Mouse (Mus musculus) kidney, embryonic 15.5 days (tissue): ENCODE results near the gene Duxf3. TPM values are rescaled to one million over a fixed set of nuclear protein-coding genes. Genes with fewer than 3 reads are reported as not detected.
"Not testable (repeated sequence)": the region's sequence is repeated elsewhere in the genome, so short reads cannot be mapped to it uniquely, and the experiment has no call there.

Experiments
- ATAC-seq: fragments of 200-750 bp; cut with Nextera tagmentation; replicated peaks from 2 replicates; pipeline ENCODE4 v1.8.0; 2017; ENCODE audit warnings: moderate TSS enrichment; ENCODE audit not compliant: low FRiP score
- H3K27ac ChIP-seq: fragments of 300-500 bp; sonication (generic); 2 replicates; pipeline ENCODE4 v1.5.1; 2015; ENCODE audit warnings: mild to moderate bottlenecking, inconsistent platforms
- H3K27me3 ChIP-seq: fragments of 300-500 bp; sonication (generic); 2 replicates; pipeline ENCODE4 v1.6.1; 2015; ENCODE audit warnings: inconsistent platforms
- H3K36me3 ChIP-seq: fragments of 300-500 bp; sonication (generic); 2 replicates; pipeline ENCODE4 v1.6.1; 2015; ENCODE audit warnings: inconsistent platforms
- H3K4me1 ChIP-seq: fragments of 300-500 bp; sonication (generic); 2 replicates; pipeline ENCODE4 v1.6.1; 2015; ENCODE audit warnings: inconsistent platforms
- H3K4me2 ChIP-seq: fragments of 300-500 bp; sonication (generic); 2 replicates; pipeline ENCODE4 v1.6.1; 2015; ENCODE audit warnings: moderate library complexity, mild to moderate bottlenecking, inconsistent platforms
- H3K4me3 ChIP-seq: fragments of 300-500 bp; sonication (generic); replicated peaks from 2 replicates; pipeline ENCODE4 v1.5.1; 2015; ENCODE audit warnings: mild to moderate bottlenecking, inconsistent platforms
- H3K9ac ChIP-seq: fragments of 300-500 bp; sonication (generic); 2 replicates; pipeline ENCODE4 v1.6.1; 2015; ENCODE audit warnings: mild to moderate bottlenecking, inconsistent platforms
- H3K9me3 ChIP-seq: fragments of 300-500 bp; sonication (generic); replicated peaks from 2 replicates; pipeline ENCODE4 v1.6.1; 2016; ENCODE audit warnings: inconsistent platforms
- WGBS: fragments of 180-500 bp; shearing (Covaris S2); methylation state at CpG from one replicate; pipeline ENCODE4 v1.1.7; 2015; ENCODE audit warnings: mixed read lengths; 5-methylcytosine and 5-hydroxymethylcytosine counted together
- polyA plus RNA-seq: library from polyadenylated mRNA; unstranded; fragments of >200 nt; fragmentation: Nextera tagmentation; extraction: Ambion mirVana; gene quantifications from 2 replicates; pipeline ENCODE4 v1.2.1, GENCODE M21; 2015

The Duxf3 gene
- polyA plus RNA-seq, 1 experiment from 2014 or later = not detected

- H3K27ac ChIP-seq, H3K4me3 ChIP-seq, H3K4me1 ChIP-seq, H3K4me2 ChIP-seq, H3K36me3 ChIP-seq, H3K27me3 ChIP-seq, H3K9ac ChIP-seq: not testable (repeated sequence)
- ATAC-seq = peak; percentile 88
- 88% methylated on average over 35 of the region's 35 CpGs for WGBS
- peaks cover 13% of the 10 kb centered on the region for H3K9me3 ChIP-seq
Measured at GRCm38 (mm10) chr10:58231779-58232640, 465 bp downstream of the Duxf3 start.

GRCm38 (mm10) chr10:58231088-58231487, 1.4 kb downstream of the Duxf3 start:
- H3K4me2 ChIP-seq, H3K27me3 ChIP-seq, H3K9ac ChIP-seq, H3K4me1 ChIP-seq, H3K4me3 ChIP-seq, H3K27ac ChIP-seq, H3K36me3 ChIP-seq: not testable (repeated sequence)
- ATAC-seq = peak; percentile 30
- 85% methylated on average over 5 of the region's 7 CpGs for WGBS
- H3K9me3 ChIP-seq = peaks cover 16% of the 10 kb centered on the region

- H3K36me3 ChIP-seq, H3K27me3 ChIP-seq, H3K9ac ChIP-seq, H3K4me3 ChIP-seq, H3K4me1 ChIP-seq, H3K4me2 ChIP-seq, ATAC-seq, H3K27ac ChIP-seq: not testable (repeated sequence)
- WGBS = 60% methylated on average over 3 of the region's 3 CpGs
- H3K9me3 ChIP-seq = peaks cover 16% of the 10 kb centered on the region
Measured at GRCm38 (mm10) chr10:58230021-58230420, 2.5 kb downstream of the Duxf3 start.

GRCm38 (mm10) chr10:58227798-58228197, 4.7 kb downstream of the Duxf3 start:
- not testable (repeated sequence) for H3K9ac ChIP-seq, ATAC-seq, H3K4me1 ChIP-seq, H3K4me2 ChIP-seq, H3K36me3 ChIP-seq, H3K4me3 ChIP-seq, H3K27ac ChIP-seq, H3K27me3 ChIP-seq
- WGBS = 86% methylated on average over 3 of the region's 6 CpGs
- peaks cover 16% of the 10 kb centered on the region for H3K9me3 ChIP-seq

GRCm38 (mm10) chr10:58226357-58226756, 6.1 kb downstream of the Duxf3 start:
- H3K4me1 ChIP-seq, ATAC-seq, H3K9ac ChIP-seq, H3K27ac ChIP-seq, H3K4me2 ChIP-seq, H3K9me3 ChIP-seq, H3K4me3 ChIP-seq, H3K27me3 ChIP-seq, H3K36me3 ChIP-seq: not testable (repeated sequence)
- 75% methylated on average over 4 of the region's 4 CpGs for WGBS

GRCm38 (mm10) chr10:58224827-58225785, 7.4 kb downstream of the Duxf3 start, which contains the start of gene AW822073:
Gene AW822073, minus strand, starts transcription at chr10:58224930.
- H3K4me2 ChIP-seq, H3K36me3 ChIP-seq, ATAC-seq, H3K9ac ChIP-seq, H3K9me3 ChIP-seq, H3K4me1 ChIP-seq, H3K27ac ChIP-seq, H3K27me3 ChIP-seq, H3K4me3 ChIP-seq: not testable (repeated sequence)
- WGBS = 87% methylated on average over 18 of the region's 18 CpGs

GRCm38 (mm10) chr10:58223972-58224805, 8.3 kb downstream of the Duxf3 start:
- H3K4me3 ChIP-seq, H3K36me3 ChIP-seq, H3K4me1 ChIP-seq, H3K9ac ChIP-seq, H3K9me3 ChIP-seq, H3K27ac ChIP-seq, ATAC-seq, H3K27me3 ChIP-seq, H3K4me2 ChIP-seq: not testable (repeated sequence)
- 86% methylated on average over 31 of the region's 31 CpGs for WGBS

- ATAC-seq, H3K4me3 ChIP-seq, H3K9me3 ChIP-seq, H3K4me1 ChIP-seq, H3K36me3 ChIP-seq, H3K27me3 ChIP-seq, H3K9ac ChIP-seq, H3K4me2 ChIP-seq, H3K27ac ChIP-seq: not testable (repeated sequence)
- 80% methylated on average over 4 of the region's 6 CpGs for WGBS
Measured at GRCm38 (mm10) chr10:58223161-58223560, 9.3 kb downstream of the Duxf3 start.

- H3K4me1 ChIP-seq, H3K27me3 ChIP-seq, H3K9ac ChIP-seq, H3K4me3 ChIP-seq, H3K9me3 ChIP-seq, H3K27ac ChIP-seq, H3K4me2 ChIP-seq, ATAC-seq, H3K36me3 ChIP-seq: not testable (repeated sequence)
- 95% methylated on average over 2 of the region's 2 CpGs for WGBS
Measured at GRCm38 (mm10) chr10:58221571-58221970, 10.9 kb downstream of the Duxf3 start.

GRCm38 (mm10) chr10:58220726-58221125, 11.7 kb downstream of the Duxf3 start:
- H3K4me3 ChIP-seq = no peak overlapping the region
- no peak overlapping the region for H3K27ac ChIP-seq
- H3K4me1 ChIP-seq = no peaks in the 10 kb centered on the region
- no peaks in the 10 kb centered on the region for H3K27me3 ChIP-seq
- WGBS = 82% methylated on average over 6 of the region's 6 CpGs
- no peak overlapping the region for H3K9ac ChIP-seq
- no peaks in the 10 kb centered on the region for H3K36me3 ChIP-seq
- no peaks in the 10 kb centered on the region for H3K9me3 ChIP-seq
- no peak overlapping the region for H3K4me2 ChIP-seq
- no peak for ATAC-seq

- no peak overlapping the region for H3K4me2 ChIP-seq
- no peaks in the 10 kb centered on the region for H3K9me3 ChIP-seq
- H3K27me3 ChIP-seq = no peaks in the 10 kb centered on the region
- H3K9ac ChIP-seq = no peak overlapping the region
- no peak overlapping the region for H3K27ac ChIP-seq
- H3K4me3 ChIP-seq = no peak overlapping the region
- no peaks in the 10 kb centered on the region for H3K4me1 ChIP-seq
- 86% methylated on average over 3 of the region's 3 CpGs for WGBS
- no peak for ATAC-seq
- no peaks in the 10 kb centered on the region for H3K36me3 ChIP-seq
Measured at GRCm38 (mm10) chr10:58217366-58217765, 15.1 kb downstream of the Duxf3 start.
